Mouse (Mus musculus) heart, postnatal 0 days (tissue): ENCODE measurements around the gene Il2.

Source experiments
- CTCF ChIP-seq: IDR thresholded peaks from 2 replicates; pipeline ENCODE4 v1.5.1; 2016; ENCODE audit warnings: antibody characterized with exemption, control low read depth, low read depth
- EP300 ChIP-seq: IDR thresholded peaks from 2 replicates; pipeline ENCODE4 v1.6.1; 2016; ENCODE audit warnings: antibody characterized with exemption, low read depth

DNA sequence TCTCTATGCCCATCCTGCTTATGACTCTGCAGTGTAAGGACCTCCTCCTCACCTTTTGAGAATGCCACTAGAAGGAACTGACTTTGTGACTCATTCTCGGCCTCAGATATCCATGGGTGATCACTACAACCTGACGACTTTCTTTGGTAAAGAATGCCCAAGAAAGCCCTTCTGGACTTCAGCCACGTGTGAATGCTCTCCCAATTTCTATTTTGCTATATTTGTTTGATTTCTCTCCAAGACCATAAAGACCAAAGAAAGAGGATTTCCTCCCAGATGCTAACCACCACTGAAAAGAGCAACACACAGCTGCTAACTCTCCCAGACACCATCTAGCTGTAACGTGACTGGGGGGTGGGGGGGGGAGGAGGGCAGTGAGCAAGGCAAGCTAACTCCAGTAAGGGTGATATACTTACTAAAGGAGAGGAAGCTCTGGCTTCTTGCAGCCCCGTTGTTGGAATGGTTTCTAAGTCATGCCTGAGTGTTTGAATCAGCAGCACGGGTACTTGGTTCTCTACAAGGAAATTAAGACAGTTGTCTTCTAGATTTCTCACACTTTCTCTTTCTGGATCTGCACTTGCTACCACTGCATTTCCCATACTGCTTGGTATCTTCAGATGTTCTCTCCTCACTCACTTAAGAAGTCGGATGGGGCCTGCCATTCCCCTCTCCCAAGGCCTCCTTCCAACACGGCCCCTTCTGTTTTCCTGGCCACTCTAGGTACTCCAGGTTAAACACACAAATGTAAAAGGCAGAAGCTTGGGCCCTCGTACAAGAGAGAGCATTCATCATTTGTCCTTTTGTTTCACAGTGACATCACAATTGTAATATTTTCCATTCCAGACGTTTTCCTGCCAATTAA lies 49.2 kb upstream of the Il2 start:
- TF ChIP-seq CTCF = no peak
- TF ChIP-seq EP300 = no peak
